Mouse (Mus musculus) retina, postnatal 7 days (tissue): Measurements from ENCODE around the gene Rora.

Experiments used
- DNase-seq: peaks from one replicate; pipeline ENCODE4 v3.0.0-alpha.2; 2012; ENCODE audit warnings: low read depth, low spot score

Rora gene

GRCm38 (mm10) chr9:69397760-69398452, 744.3 kb downstream of the Rora start, which contains the start of gene Ice2:
Ice2 (plus strand) TSS chr9:69397906.
- peak; percentile 73 for DNase-seq

GRCm38 (mm10) chr9:69398453-69398850, 744.9 kb downstream of the Rora start:
- DNase-seq = no peak

- DNase-seq = no peak
Measured at GRCm38 (mm10) chr9:69404671-69405070, 751.1 kb downstream of the Rora start.

DNA sequence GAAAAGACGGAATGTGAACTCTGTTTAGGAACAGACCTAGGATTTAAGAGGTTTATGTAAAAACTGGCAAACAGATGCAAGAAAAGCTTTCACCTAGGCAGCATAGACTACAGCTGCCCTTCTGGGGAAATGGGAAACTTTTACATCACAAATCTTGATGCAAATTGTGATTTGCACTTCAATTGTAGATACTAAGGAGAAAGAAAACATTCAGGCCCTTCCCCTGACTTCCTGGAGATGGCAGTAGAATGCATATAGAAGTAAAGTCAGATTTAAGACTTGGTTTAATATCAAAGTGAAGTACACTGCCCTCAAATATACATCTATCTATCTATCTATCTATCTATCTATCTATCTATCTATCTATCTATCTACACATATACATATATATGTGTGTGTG, 765.9 kb downstream of the Rora start:
- DNase-seq = no peak

DNA sequence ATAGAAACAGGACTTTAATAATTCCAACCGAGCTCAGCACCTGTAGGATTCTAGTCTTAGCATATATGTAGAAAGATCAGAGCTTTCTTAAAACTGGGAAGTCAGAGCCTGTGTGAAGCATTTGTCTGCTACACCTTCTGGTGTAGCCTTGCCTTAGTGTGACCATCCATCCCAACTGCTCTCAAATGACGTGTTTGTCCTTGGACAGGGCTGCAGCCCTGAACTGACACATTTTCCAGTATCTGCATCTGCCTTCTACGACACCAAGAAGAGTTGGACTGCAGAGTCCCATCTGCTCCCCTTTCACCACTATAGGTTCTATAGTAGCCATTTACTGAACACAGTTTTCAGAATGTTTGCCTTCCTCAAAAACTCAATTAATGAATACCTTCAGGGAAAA, 776.9 kb downstream of the Rora start:
- no peak for DNase-seq

- DNase-seq = no peak
Measured at GRCm38 (mm10) chr9:69431863-69432555, 778.4 kb downstream of the Rora start.

DNA sequence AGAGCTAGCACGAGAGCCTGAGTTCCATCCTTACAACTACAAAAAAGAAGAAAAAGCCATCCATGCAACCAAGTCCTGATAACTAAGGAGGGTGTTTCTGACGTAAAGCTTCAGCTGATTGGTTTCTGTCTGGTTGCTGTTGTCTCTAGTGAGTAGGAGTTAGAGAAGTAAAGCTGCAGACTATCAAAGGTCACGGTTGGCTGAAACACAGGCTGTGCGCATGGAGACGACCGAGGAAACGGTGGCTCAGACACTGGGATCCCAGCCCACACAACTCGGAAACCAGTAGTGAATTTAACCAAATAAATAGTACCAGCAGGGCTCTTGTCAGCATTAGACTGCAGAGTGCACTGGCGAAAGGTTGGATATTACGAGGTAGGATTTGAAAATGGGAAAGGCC, 781.6 kb downstream of the Rora start:
- DNase-seq = no peak

DNA sequence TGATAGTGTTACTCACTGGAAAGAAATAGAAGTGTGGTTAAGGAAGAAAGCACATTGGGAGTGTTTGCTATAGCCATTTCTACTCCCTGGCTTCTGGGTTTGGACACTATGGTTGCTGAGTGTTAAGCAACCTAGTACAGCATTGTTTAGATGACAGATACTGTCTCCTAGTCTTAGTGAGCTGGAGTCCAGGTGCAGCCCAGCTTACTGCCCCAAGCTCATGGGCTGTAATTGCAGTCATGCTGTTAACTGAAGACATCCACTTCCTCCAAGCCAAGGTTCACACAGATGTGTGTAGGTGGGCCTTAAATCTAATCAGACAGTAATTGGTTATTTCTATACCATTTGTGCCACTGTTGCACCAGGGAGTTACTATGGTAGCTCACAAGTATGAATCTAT, 782.1 kb downstream of the Rora start:
- no peak for DNase-seq
